Mouse (Mus musculus): ENCODE results near the gene Sec14l3. TPM values are rescaled to one million over a fixed set of nuclear protein-coding genes. Genes with fewer than 3 reads are reported as not detected.
"Not testable (repeated sequence)": the region's sequence is repeated elsewhere in the genome, so short reads cannot be mapped to it uniquely, and the experiment has no call there.

Gene Sec14l3
- total RNA-seq (2022), result under 1 TPM in 1 of 4 experiments, not detected in 3; 0.34 TPM

GRCm38 (mm10) chr11:4064627-4065122 lies at the start of gene Sec14l3:
Gene Sec14l3, plus strand, starts transcription at chr11:4064841.
- DNase-seq, result no peak

DNA sequence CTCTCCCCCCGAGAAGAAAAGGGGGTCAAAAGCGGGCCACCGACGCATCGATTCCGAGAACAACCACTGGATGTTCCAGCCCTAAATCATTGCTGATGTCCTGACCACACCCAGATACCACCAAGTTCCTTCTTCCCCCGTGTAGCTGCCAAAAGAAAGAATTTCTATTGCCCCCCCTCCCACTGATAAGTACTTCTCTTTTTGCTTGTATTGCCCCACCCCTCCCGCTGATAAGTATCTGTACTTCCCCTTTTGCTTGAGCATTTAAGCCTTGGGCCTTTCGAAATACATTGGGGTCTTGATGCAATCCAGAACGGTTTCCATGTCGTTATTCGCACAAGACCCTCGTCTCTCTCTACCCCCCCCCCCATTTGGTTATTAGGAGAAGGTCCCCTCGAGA lies 48.8 kb upstream of the Sec14l3 start:
- DNase-seq, result not testable (repeated sequence)

DNA sequence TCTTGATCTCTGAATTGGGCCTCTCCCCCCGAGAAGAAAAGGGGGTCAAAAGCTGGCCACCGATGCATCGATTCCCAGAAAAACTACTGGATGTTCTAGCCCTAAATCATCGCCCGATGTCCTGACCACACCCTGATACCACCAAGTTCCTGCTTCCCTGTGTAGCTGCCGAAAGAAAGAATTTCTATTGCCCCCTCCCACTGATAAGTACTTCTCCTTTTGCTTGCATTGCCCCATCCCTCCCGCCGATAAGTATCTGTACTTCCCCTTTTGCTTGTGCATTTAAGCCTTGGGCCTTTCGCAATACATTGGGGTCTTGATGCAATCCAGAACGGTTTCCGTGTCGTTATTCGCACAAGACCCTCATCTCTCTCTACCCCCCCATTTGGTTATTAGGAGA lies 42.5 kb upstream of the Sec14l3 start:
- DNase-seq, result not testable (repeated sequence)

GRCm38 (mm10) chr11:4023321-4023720 lies 41.3 kb upstream of the Sec14l3 start:
- no peak for DNase-seq

DNA sequence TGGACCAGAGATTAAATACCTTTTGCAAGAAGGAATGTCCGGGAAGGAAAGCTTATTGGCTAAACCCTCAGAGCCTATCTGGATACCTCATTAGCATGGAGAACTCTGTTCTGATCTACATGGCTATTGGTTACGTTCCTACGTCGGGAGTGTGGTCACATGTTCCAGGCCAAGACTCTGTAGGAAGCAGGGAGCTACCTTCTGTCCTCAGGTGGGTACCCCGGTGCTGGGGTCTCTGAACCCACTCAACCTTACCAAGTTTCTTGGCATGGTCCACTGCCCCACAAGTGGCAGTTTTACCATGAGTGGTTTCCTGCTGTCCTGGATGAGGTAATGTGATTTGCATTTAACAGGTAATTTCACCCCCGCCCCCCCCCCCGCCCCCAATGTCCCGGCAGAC lies 37.6 kb upstream of the Sec14l3 start:
- DNase-seq, result no peak

- no peak for DNase-seq
Measured at GRCm38 (mm10) chr11:4027561-4028334, 36.9 kb upstream of the Sec14l3 start.

GRCm38 (mm10) chr11:4029343-4029742 lies 35.3 kb upstream of the Sec14l3 start:
- no peak for DNase-seq

DNA sequence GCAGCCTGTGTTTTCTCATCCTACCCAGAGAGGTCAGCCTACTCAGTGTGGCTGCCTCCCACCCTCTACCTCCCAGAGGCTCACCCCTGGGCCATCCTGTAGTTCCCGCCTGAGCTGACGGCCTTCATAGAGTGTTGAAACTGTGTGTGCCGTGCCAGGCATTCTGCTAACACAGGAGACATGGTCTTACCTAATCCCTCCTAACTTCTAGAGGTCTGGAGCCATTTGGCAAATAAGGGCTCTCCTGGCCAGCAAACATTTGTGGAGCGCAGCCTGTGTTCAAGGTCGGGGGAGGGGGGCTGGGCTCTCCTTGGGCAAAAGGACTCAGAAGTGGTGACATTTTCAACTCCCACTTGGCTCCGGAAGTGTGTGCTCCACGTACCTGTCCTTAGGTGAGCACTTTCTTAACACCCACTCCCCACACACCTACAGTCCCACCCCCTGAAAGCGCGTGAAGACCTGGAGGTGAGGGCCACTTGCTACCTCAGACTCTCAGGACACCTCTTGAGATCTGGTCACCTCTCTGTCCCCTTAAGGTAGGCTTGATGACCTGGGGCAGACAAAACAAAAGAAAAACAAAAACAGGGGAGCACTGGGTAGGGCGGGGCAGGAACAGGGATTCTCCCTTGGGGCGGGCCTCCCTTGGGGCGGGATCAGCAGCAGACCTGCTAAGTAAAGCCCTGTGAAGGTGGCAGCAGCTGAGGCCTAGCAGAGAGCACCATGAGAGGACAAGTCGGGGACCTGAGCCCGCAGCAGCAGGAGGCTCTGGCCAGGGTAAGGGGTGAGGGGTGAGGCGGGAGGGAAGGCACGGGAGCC lies 33.3 kb upstream of the Sec14l3 start, which contains the start of gene Sec14l4:
TSS of gene Sec14l4 (plus strand) at position 337 of the 816 bp plus-strand sequence.
- DNase-seq, result peak; percentile 30

DNA sequence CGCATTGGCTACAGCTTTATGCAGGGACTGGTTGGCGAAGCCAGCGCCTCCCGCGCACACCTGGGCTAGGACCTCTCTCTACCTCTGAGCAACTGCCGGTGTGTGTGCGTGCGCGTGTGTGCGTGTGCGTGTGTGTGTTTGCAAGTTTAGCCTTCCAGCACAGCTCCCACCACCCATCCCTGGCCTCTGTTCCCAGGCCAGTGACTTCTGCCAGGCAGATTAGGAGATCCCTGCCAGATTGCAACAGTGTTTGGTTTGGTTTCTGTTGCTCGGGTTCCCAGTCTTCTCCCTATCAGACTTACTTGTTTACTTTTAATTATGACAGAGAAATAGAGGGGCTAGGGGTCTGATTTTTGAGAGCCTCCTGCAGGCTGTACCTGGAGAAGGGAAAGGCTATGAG lies 32.7 kb upstream of the Sec14l3 start:
- no peak for DNase-seq

DNA sequence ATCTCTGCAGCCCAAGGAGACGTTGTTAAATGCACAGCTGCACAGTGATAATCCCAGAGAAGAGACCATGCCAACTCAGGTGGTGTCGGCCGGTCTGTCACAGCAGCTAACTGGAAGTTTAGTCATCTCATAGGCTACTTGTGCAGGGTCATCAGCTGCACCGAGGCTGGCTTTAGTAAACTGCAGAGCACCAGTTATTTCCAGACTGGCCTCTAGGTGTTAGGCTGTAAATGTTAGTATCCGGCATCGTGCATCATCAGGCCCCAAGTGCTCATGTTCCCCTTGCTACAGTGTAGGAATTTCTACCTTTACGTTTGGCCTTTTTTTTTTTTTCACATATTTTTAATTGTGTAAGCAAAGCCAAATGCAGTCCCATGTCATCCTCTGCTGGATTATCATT lies 31.2 kb upstream of the Sec14l3 start:
- no peak for DNase-seq

DNA sequence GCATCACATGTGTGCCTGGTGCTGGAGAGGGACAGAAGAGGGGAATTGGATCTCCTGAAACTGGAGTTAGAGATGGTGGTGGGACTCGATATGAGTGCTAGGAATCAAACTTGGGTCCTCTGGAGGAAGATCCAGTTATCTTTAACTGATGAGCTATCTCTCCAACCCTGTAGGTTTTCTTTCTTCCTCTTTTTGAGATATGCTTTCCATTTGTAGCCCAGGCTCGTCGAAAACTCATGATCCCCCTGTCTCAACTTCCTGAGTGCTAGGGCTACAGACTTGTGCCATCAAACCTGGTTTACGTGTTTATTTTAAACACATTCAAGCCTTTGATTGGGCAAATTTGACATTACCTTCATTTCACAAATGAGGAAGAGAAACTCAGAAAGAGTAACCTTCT lies 30.5 kb upstream of the Sec14l3 start:
- DNase-seq, result no peak

- DNase-seq, result no peak
Measured at GRCm38 (mm10) chr11:4035116-4035892, 29.3 kb upstream of the Sec14l3 start.

- DNase-seq, result no peak
Measured at GRCm38 (mm10) chr11:4035916-4036315, 28.7 kb upstream of the Sec14l3 start.

GRCm38 (mm10) chr11:4036365-4037084 lies 28.1 kb upstream of the Sec14l3 start:
- DNase-seq, result no peak

DNA sequence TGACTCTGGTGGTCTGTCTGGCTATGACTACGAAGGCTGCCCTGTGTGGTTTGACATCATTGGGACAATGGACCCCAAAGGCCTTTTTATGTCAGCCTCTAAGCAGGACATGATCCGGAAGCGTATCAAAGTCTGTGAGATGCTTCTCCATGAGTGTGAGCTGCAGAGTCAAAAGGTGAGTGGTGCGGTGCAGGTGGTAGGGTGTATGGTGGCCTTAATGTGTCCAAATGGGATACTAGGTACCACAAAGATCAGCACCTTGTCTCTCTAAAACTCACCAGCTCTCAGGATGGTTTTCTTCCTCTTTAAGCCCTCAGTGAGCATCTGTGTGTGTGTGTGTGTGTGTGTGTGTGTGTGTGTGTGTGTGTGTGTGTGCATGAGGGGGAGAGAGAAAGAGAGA lies 24.7 kb upstream of the Sec14l3 start:
- DNase-seq, result no peak

- no peak for DNase-seq
Measured at GRCm38 (mm10) chr11:4041123-4041625, 23.5 kb upstream of the Sec14l3 start.

- no peak for DNase-seq
Measured at GRCm38 (mm10) chr11:4043081-4043480, 21.6 kb upstream of the Sec14l3 start.

GRCm38 (mm10) chr11:4046526-4046925 lies 18.1 kb upstream of the Sec14l3 start:
- no peak for DNase-seq

DNA sequence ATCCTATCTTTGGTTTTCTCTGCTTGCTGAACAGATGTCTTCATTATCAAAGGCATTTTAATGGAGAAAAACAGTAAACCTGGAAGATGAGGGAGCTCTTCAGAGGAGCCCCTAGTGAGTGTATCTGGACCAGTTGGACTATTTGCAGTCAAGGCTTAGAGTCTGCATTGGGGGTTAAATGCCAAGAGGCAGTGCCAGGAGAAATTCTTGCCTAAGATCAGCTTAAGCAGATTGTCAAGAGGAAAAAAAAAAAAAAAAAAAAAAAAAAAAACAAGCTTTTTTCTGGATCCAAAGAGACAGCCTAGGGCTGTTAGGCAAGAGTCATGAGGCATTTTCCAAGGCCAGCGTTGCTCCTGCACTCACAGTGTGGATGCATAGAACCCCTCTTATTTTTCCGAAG lies 16.9 kb upstream of the Sec14l3 start:
- DNase-seq, result no peak

DNA sequence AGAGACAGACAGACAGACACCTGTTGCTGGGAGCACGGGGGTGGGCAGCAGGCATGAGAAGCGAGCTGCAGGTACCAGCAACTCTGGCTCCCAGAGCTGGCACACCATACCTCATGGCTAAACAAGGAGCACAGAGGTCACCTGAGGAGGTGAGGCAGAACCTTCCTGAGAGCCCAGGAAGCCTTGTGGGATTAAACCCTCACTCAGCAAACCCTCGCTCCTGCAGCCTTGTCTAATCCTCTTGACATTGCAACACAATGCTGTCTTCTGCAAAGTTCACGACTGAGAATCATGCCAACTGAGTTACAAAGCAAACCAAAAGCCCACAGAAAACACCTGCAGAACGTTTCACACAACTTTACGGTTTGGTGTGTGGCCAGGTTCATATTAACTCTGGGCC lies 16.2 kb upstream of the Sec14l3 start:
- DNase-seq, result no peak

- peak; percentile 56 for DNase-seq
Measured at GRCm38 (mm10) chr11:4053586-4053985, 11.1 kb upstream of the Sec14l3 start.

All from adrenal gland, adult 8-10 months (tissue).